Mouse (Mus musculus) spleen, adult 2 months (tissue): Measurements from ENCODE around the gene Vps13d. TPM values are rescaled to one million over a fixed set of nuclear protein-coding genes. Genes with fewer than 3 reads are reported as not detected.

Experiments used
- DNase-seq, 2 experiments: peaks; one replicate each; pipeline versions ENCODE4 v3.0.0 to v3.0.0-alpha.2; 2012 to 2021; ENCODE audit warnings: low spot score in 2 of 2, low read depth in 1 of 2
- H3K27ac ChIP-seq: fragments of 200-500 bp; 2 replicates; pipeline ENCODE4 v1.5.1; 2012; ENCODE audit warnings: low read length, inconsistent platforms; ENCODE audit not compliant: insufficient read depth
- H3K27me3 ChIP-seq: fragments of 200-500 bp; 2 replicates; pipeline ENCODE4 v1.6.1; 2012; ENCODE audit warnings: mild to moderate bottlenecking, moderate library complexity, low read length, inconsistent platforms; ENCODE audit not compliant: control insufficient read depth, insufficient read depth
- H3K36me3 ChIP-seq: fragments of 200-500 bp; 2 replicates; pipeline ENCODE4 v1.6.1; 2012; ENCODE audit warnings: mild to moderate bottlenecking, low read length, inconsistent platforms; ENCODE audit not compliant: control insufficient read depth, insufficient read depth
- H3K4me1 ChIP-seq: fragments of 200-500 bp; 2 replicates; pipeline ENCODE4 v1.6.1; 2011; ENCODE audit warnings: inconsistent platforms; ENCODE audit not compliant: control insufficient read depth, insufficient read depth, insufficient read length
- H3K4me3 ChIP-seq: fragments of 200-500 bp; 2 replicates; pipeline ENCODE4 v1.5.1; 2011; ENCODE audit warnings: mild to moderate bottlenecking, inconsistent platforms; ENCODE audit not compliant: insufficient read depth, insufficient read length; ENCODE audit errors: extremely low read depth
- CTCF ChIP-seq: fragments of 200-500 bp; IDR thresholded peaks from 2 replicates; pipeline ENCODE4 v1.5.1; 2011; ENCODE audit warnings: mild to moderate bottlenecking, inconsistent platforms; ENCODE audit not compliant: insufficient read depth, insufficient read length, insufficient replicate concordance; ENCODE audit errors: extremely low read depth
- POLR2A ChIP-seq: fragments of 200-500 bp; IDR thresholded peaks from 2 replicates; pipeline ENCODE4 v1.6.1; 2011; ENCODE audit warnings: low read depth, low read length, inconsistent platforms
- WGBS: fragments of 180-500 bp; shearing (Covaris S2); methylation state at CpG from one replicate; pipeline ENCODE4 v1.1.7; 2018; 5-methylcytosine and 5-hydroxymethylcytosine counted together
- polyA plus RNA-seq: library from polyadenylated mRNA; depleted of rRNA; stranded (reverse); fragments of >200 nt; gene quantifications from 2 replicates; pipeline ENCODE4 v1.2.3, GENCODE M21; 2012

Vps13d gene
- polyA plus RNA-seq, 1 experiment, result 12.1 TPM

- H3K36me3 ChIP-seq, result no peaks in the 10 kb centered on the region
- no peak overlapping the region for H3K27ac ChIP-seq
- DNase-seq, result no peak
- H3K4me1 ChIP-seq, result no peaks in the 10 kb centered on the region
- TF ChIP-seq POLR2A (no peak), CTCF (no peak)
- no peak overlapping the region for H3K4me3 ChIP-seq
- 94% methylated on average over 4 of the region's 4 CpGs for WGBS
- no peaks in the 10 kb centered on the region for H3K27me3 ChIP-seq
Measured at GRCm38 (mm10) chr4:144957186-144957585, 237.6 kb downstream of the Vps13d start.

GRCm38 (mm10) chr4:144956293-144956692 lies 238.5 kb downstream of the Vps13d start:
- Histone ChIP-seq H3K27me3 (no peaks in the 10 kb centered on the region), H3K36me3 (no peaks in the 10 kb centered on the region), H3K27ac (no peak overlapping the region), H3K4me1 (no peaks in the 10 kb centered on the region), H3K4me3 (no peak overlapping the region)
- DNase-seq, result no peak
- 61% methylated on average over 1 of the region's 1 CpGs for WGBS
- TF ChIP-seq POLR2A (no peak), CTCF (no peak)

- Histone ChIP-seq H3K27ac (no peak overlapping the region), H3K4me3 (no peak overlapping the region), H3K36me3 (no peaks in the 10 kb centered on the region), H3K4me1 (no peaks in the 10 kb centered on the region), H3K27me3 (no peaks in the 10 kb centered on the region)
- no peak for TF ChIP-seq CTCF
- TF ChIP-seq POLR2A, result no peak
- no peak for DNase-seq
- WGBS, result 77% methylated on average over 1 of the region's 1 CpGs
Measured at GRCm38 (mm10) chr4:144955863-144956262, 238.9 kb downstream of the Vps13d start.

GRCm38 (mm10) chr4:144953421-144953820 lies 241.4 kb downstream of the Vps13d start:
- Histone ChIP-seq H3K4me1 (no peaks in the 10 kb centered on the region), H3K27me3 (no peaks in the 10 kb centered on the region), H3K27ac (no peak overlapping the region), H3K36me3 (no peaks in the 10 kb centered on the region), H3K4me3 (no peak overlapping the region)
- 89% methylated on average over 1 of the region's 1 CpGs for WGBS
- TF ChIP-seq POLR2A, result no peak
- TF ChIP-seq CTCF, result no peak
- DNase-seq, result no peak

DNA sequence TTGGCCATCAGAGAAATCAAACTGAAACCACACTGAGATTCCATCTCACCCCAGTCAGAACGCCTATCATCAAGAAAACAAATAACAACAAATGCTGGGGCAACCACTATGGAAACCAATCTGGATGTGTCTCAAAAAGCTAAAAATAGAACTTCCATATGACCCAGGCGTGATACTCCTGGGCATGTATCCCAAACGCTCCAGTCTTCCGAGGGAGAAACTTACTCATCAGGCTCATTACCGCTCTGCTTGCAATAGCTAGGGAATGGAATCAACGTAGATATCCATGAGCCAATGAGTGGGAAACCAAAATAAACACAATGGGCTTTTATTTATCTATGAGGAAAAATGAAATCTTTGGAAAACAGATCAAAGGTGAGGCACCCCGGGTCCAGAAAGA lies 242.9 kb downstream of the Vps13d start:
- H3K4me1 ChIP-seq, result peaks cover 3% of the 10 kb centered on the region; the same call in 1 of the 2 replicates
- DNase-seq, result no peak
- no peaks in the 10 kb centered on the region for H3K27me3 ChIP-seq
- H3K4me3 ChIP-seq, result no peak overlapping the region
- H3K27ac ChIP-seq, result no peak overlapping the region
- H3K36me3 ChIP-seq, result no peaks in the 10 kb centered on the region
- WGBS, result 88% methylated on average over 7 of the region's 7 CpGs
- no peak for TF ChIP-seq POLR2A
- no peak for TF ChIP-seq CTCF

GRCm38 (mm10) chr4:144950883-144951282 lies 243.9 kb downstream of the Vps13d start:
- TF ChIP-seq POLR2A (no peak), CTCF (no peak)
- Histone ChIP-seq H3K36me3 (no peaks in the 10 kb centered on the region), H3K4me3 (no peak overlapping the region), H3K27me3 (no peaks in the 10 kb centered on the region), H3K4me1 (peaks cover 3% of the 10 kb centered on the region; the same call in 1 of the 2 replicates), H3K27ac (no peak overlapping the region)
- DNase-seq, result no peak
- WGBS, result 62% methylated on average over 3 of the region's 3 CpGs

DNA sequence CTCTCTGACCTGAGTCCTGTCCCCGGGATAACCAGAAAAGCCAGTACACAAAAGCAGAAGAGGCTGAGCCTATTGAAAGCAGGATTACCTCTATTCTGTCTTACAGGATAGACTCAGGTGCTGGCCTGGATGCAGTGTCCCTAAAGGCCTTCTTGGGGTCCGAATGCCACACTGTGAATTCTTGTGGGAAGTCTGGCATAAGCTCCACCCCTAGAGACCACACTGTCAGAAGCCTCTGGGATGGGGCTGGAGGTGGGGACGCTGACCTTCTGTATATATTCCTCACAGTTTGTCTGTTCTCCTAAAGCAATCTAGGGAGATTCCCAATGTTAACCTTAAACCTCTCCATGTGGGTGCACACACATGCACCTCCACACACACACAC lies 244.5 kb downstream of the Vps13d start:
- Histone ChIP-seq H3K4me1 (peaks cover 3% of the 10 kb centered on the region; the same call in 1 of the 2 replicates), H3K4me3 (no peak overlapping the region), H3K27me3 (no peaks in the 10 kb centered on the region), H3K36me3 (no peaks in the 10 kb centered on the region), H3K27ac (no peak overlapping the region)
- TF ChIP-seq CTCF (no peak), POLR2A (no peak)
- DNase-seq, result no peak
- 69% methylated on average over 3 of the region's 3 CpGs for WGBS
